Mouse (Mus musculus): ENCODE data around the gene Rapsn.

DNA sequence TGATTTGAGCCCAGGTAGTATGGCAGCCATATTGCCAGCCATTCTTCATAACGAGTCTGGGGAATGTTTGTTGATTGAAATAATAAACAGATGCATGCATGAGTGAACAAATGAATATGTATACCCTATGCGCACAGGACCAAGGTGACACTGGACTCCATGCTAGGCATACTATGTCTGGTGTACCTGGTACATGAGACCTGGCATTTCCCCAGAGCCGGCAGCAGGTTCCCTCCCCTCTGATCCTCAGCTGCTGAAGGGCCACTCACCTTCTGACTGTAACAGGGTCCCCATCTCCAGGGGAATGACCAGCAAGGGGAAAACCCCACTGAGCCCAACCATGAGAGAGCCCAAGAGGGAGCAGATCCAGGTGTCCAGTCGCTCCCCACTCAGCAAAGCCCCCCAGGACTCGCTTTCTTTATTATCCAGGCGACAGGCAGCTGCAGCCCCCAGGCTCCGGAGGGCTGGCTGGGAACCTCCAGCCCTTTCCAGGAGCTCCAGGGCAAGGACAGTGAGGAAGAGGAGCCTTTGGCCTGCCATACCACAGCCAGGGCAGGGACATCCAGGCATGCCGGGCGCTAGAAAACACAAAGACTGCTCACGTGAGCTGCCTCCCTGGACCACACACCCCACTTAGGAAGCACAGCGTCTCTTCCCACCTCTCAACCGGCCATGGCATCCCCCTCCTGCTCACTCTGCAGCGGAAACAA lies 32.9 kb downstream of the Rapsn start:
- TF ChIP-seq CTCF (conservative IDR thresholded peaks at IDR 0.05; ENCODE audit: low read length) = no peak
- TF ChIP-seq POU5F1 (IDR thresholded peaks at IDR 0.05; ENCODE audit: borderline replicate concordance, low read length) = no peak
- TF ChIP-seq NANOG (IDR thresholded peaks at IDR 0.05; ENCODE audit: borderline replicate concordance, low read length) = no peak
